In the genomic region with DNA sequence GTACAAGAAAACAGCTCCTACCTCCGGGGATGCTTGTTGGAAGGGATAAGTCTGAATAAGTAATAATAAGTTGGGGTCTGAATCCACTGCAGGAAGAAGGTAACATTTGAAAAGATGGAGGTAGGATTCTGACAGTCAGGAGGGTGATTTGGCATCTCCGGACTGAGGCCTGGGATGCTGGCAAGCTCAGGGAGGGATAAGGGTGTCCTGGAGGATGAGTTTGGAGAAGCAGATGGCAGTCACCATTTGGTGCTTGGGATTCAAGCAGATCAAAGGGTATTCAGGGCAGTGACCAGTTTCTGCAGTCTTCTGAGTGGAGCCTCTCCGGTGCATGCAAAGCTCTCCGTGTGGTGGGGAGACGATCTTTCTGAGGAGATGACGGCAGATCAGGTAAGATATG, we compare ENCODE assay signal across 20 mouse cellular contexts.
A peak's percentile ranks its signal among the peaks of the same experiment; 100 is the strongest.
DNase-seq lines count a peak whose midpoint lies in the region; ATAC-seq lines count a peak whose summit lies in the region.
"Had no signal": no experiment of that assay in that cellular context is flagged by ENCODE, and none has a peak within 500 bp of the region (broad histone marks: within the 10 kb centered on the region; RNA-seq: fewer than 3 reads in every experiment).

No protein-coding gene starts in this region.

- no peaks in the 10 kb centered on the region for H3K9me3 ChIP-seq in midbrain, embryonic 15.5 days
- no peaks in the 10 kb centered on the region for H3K9me3 ChIP-seq in midbrain, embryonic 11.5 days (ENCODE audit: control insufficient read depth, low read length)
- H3K9me3 ChIP-seq: embryonic facial prominence, embryonic 12.5 days; heart, embryonic 15.5 days had no signal

- no peaks in the 10 kb centered on the region for H3K36me3 ChIP-seq in midbrain, embryonic 15.5 days (replicated peaks)
- no peaks in the 10 kb centered on the region for H3K36me3 ChIP-seq in midbrain, embryonic 11.5 days (ENCODE audit: control insufficient read depth, insufficient read depth, low read length)
- H3K36me3 ChIP-seq: embryonic facial prominence, embryonic 12.5 days; heart, embryonic 15.5 days had no signal

- H3K4me2 ChIP-seq in midbrain, embryonic 15.5 days: no peak overlapping the region
- H3K4me2 ChIP-seq in midbrain, embryonic 11.5 days: no peak overlapping the region
- H3K4me2 ChIP-seq: embryonic facial prominence, embryonic 12.5 days; heart, embryonic 11.5 days; heart, embryonic 15.5 days; hindbrain, embryonic 14.5 days had no signal

- no peak overlapping the region for H3K9ac ChIP-seq in midbrain, embryonic 15.5 days
- no peak overlapping the region for H3K9ac ChIP-seq in midbrain, embryonic 11.5 days (ENCODE audit: low read length)
- H3K9ac ChIP-seq: embryonic facial prominence, embryonic 12.5 days; forebrain, postnatal 0 days; heart, embryonic 15.5 days; hindbrain, embryonic 14.5 days had no signal

- H3K27me3 ChIP-seq in midbrain, embryonic 15.5 days (replicated peaks): no peaks in the 10 kb centered on the region
- H3K27me3 ChIP-seq in midbrain, embryonic 11.5 days (ENCODE audit: control insufficient read depth, insufficient read depth, low read length): no peaks in the 10 kb centered on the region
- H3K27me3 ChIP-seq: heart, embryonic 15.5 days had no signal

- no peak for DNase-seq in midbrain, embryonic 11.5 days (ENCODE audit: low spot score, missing footprints)
- peak; percentile 28 to 49 for DNase-seq in cerebellum, adult 18-20 months
- DNase-seq in cerebellum, adult 9-11 months: peak; percentile 58
- DNase-seq in cerebellum, postnatal 36 days: peak; percentile 22 to 28
- DNase-seq in right cerebral cortex, postnatal 14 days: no peak
- DNase-seq in embryo, embryonic 10 days (ENCODE audit: low spot score): no peak
- no peak for DNase-seq in gastrocnemius, postnatal 10 days
- DNase-seq: adrenal gland, adult 2 months; adrenal gland, postnatal 25 days; forebrain, postnatal 0 days; gastrocnemius, postnatal 36 days; heart, adult 2 months; heart, postnatal 14 days; kidney, adult 2 months had no signal

- ATAC-seq in midbrain, embryonic 15.5 days (replicated peaks): 0 out of 2 replicates have a peak, but pooled peaks have one; percentile 24
- ATAC-seq in midbrain, embryonic 11.5 days (ENCODE audit: low FRiP score): no peak
- ATAC-seq: intestine, embryonic 16.5 days had no signal

- H3K27ac ChIP-seq in midbrain, embryonic 15.5 days: no peak overlapping the region
- no peak overlapping the region for H3K27ac ChIP-seq in midbrain, embryonic 11.5 days (ENCODE audit: low read depth, low read length)
- H3K27ac ChIP-seq: embryonic facial prominence, embryonic 12.5 days; heart, adult 2 months; heart, embryonic 15.5 days; hindbrain, embryonic 14.5 days had no signal

- H3K4me3 ChIP-seq in midbrain, embryonic 15.5 days: no peak overlapping the region
- no peak overlapping the region for H3K4me3 ChIP-seq in midbrain, embryonic 11.5 days (ENCODE audit: low read depth, low read length)
- H3K4me3 ChIP-seq: embryonic facial prominence, embryonic 12.5 days; heart, adult 2 months; heart, embryonic 15.5 days had no signal

- 67% methylated on average over 6 of the region's 6 CpGs for WGBS in midbrain, embryonic 15.5 days
- 59% methylated on average over 6 of the region's 6 CpGs for WGBS in midbrain, embryonic 11.5 days

- H3K4me1 ChIP-seq in midbrain, embryonic 15.5 days: no peaks in the 10 kb centered on the region; the same call in 1 of the 2 replicates
- H3K4me1 ChIP-seq in midbrain, embryonic 11.5 days (ENCODE audit: control insufficient read depth, insufficient read depth, low read length): no peaks in the 10 kb centered on the region
- H3K4me1 ChIP-seq: heart, embryonic 15.5 days had no signal

Comparison
In these comparisons a context has a peak if more than half of its experiments do, and no peak if none do; other contexts are left out.
1. DNase-seq: peak in cerebellum, adult 18-20 months (2 of 2), cerebellum, adult 9-11 months (single experiment) and cerebellum, postnatal 36 days (2 of 2); none in midbrain, embryonic 11.5 days (single experiment), right cerebral cortex, postnatal 14 days (single experiment), embryo, embryonic 10 days (single experiment) and gastrocnemius, postnatal 10 days (single experiment).